ENCODE assay signal across 16 mouse cellular contexts in genomic region chr5:27133196-27133595, GRCm38 (mm10).
DNase-seq lines count a peak whose midpoint lies in the region; ATAC-seq and TF ChIP-seq lines count a peak whose summit lies in the region.
"Had no signal": no experiment of that assay in that cellular context is flagged by ENCODE, and none has a peak within 500 bp of the region (broad histone marks: within the 10 kb centered on the region; RNA-seq: fewer than 3 reads in every experiment).

No protein-coding gene starts in this region.

- DNase-seq in Patski (ENCODE audit: low read depth, low spot score), result peak; percentile 15
- DNase-seq in cerebellum, adult 11-12 months, result peak; percentile 76
- DNase-seq in cerebellum, postnatal 36 days, result peak; percentile 79 to 80
- DNase-seq in limb, embryonic 10.5 days (ENCODE audit: low spot score), result no peak
- no peak for DNase-seq in kidney, postnatal 36 days
- DNase-seq: adrenal gland, adult 8-10 months; kidney, postnatal 25 days; liver, embryonic 13.5 days; thymus, adult 2 months had no signal

- POLR2A ChIA-PET in Patski (lab: Charles Lee), result no interaction called here

- CTCF ChIA-PET in Patski (lab: Charles Lee), result no interaction called here

- TF ChIP-seq CTCF in Patski (IDR thresholded peaks at IDR 0.05), result no peak

- 0 out of 2 replicates have a peak, but pooled peaks have one; percentile 31 for ATAC-seq in hindbrain, embryonic 15.5 days (ENCODE audit: low FRiP score, low read depth)
- ATAC-seq in hindbrain, embryonic 12.5 days (ENCODE audit: low FRiP score), result no peak
- no peak for ATAC-seq in Patski
- ATAC-seq in frontal cortex, adult (ENCODE audit: low TSS enrichment), result no peak
- ATAC-seq: intestine, embryonic 15.5 days; lung, postnatal 0 days had no signal

- no peak overlapping the region for H3K4me2 ChIP-seq in hindbrain, embryonic 15.5 days
- no peak overlapping the region for H3K4me2 ChIP-seq in hindbrain, embryonic 12.5 days (replicated peaks)
- H3K4me2 ChIP-seq: heart, embryonic 13.5 days; intestine, embryonic 15.5 days; liver, embryonic 13.5 days; neural tube, embryonic 13.5 days had no signal

- 57% methylated on average over 3 of the region's 3 CpGs for WGBS in hindbrain, embryonic 15.5 days
- WGBS in hindbrain, embryonic 12.5 days, result 76% methylated on average over 3 of the region's 3 CpGs
- WGBS in limb, embryonic 10.5 days, result 86% methylated on average over 3 of the region's 3 CpGs

- no peak overlapping the region for H3K4me3 ChIP-seq in hindbrain, embryonic 15.5 days
- H3K4me3 ChIP-seq in hindbrain, embryonic 12.5 days, result no peak overlapping the region
- H3K4me3 ChIP-seq in limb, embryonic 10.5 days, result no peak overlapping the region
- H3K4me3 ChIP-seq: heart, embryonic 13.5 days; intestine, embryonic 15.5 days; liver, embryonic 13.5 days; neural tube, embryonic 13.5 days had no signal

- no peaks in the 10 kb centered on the region for H3K27me3 ChIP-seq in hindbrain, embryonic 15.5 days
- no peaks in the 10 kb centered on the region for H3K27me3 ChIP-seq in hindbrain, embryonic 12.5 days
- no peaks in the 10 kb centered on the region for H3K27me3 ChIP-seq in Patski
- H3K27me3 ChIP-seq in limb, embryonic 10.5 days (ENCODE audit: low read depth, poor library complexity, severe bottlenecking), result no peaks in the 10 kb centered on the region
- H3K27me3 ChIP-seq: heart, embryonic 13.5 days; intestine, embryonic 15.5 days; liver, embryonic 13.5 days; neural tube, embryonic 13.5 days had no signal

- no peak overlapping the region for H3K9ac ChIP-seq in hindbrain, embryonic 15.5 days
- no peak overlapping the region for H3K9ac ChIP-seq in hindbrain, embryonic 12.5 days
- H3K9ac ChIP-seq: heart, embryonic 13.5 days; intestine, embryonic 15.5 days; liver, embryonic 13.5 days; neural tube, embryonic 13.5 days had no signal

- no peaks in the 10 kb centered on the region for H3K9me3 ChIP-seq in hindbrain, embryonic 15.5 days
- no peaks in the 10 kb centered on the region for H3K9me3 ChIP-seq in hindbrain, embryonic 12.5 days (replicated peaks)
- no peaks in the 10 kb centered on the region for H3K9me3 ChIP-seq in limb, embryonic 10.5 days (replicated peaks)
- H3K9me3 ChIP-seq: heart, embryonic 13.5 days; intestine, embryonic 15.5 days; liver, embryonic 13.5 days; neural tube, embryonic 13.5 days had no signal

- no peak overlapping the region for H3K27ac ChIP-seq in hindbrain, embryonic 15.5 days (replicated peaks)
- no peak overlapping the region for H3K27ac ChIP-seq in hindbrain, embryonic 12.5 days
- H3K27ac ChIP-seq in limb, embryonic 10.5 days, result no peak overlapping the region
- H3K27ac ChIP-seq: heart, embryonic 13.5 days; intestine, embryonic 15.5 days; liver, embryonic 13.5 days; neural tube, embryonic 13.5 days had no signal

- 0 out of 2 replicates have a peak, but pooled peaks cover 3% of the 10 kb centered on the region for H3K4me1 ChIP-seq in hindbrain, embryonic 15.5 days (replicated peaks)
- no peaks in the 10 kb centered on the region for H3K4me1 ChIP-seq in hindbrain, embryonic 12.5 days
- H3K4me1 ChIP-seq in limb, embryonic 10.5 days, result no peaks in the 10 kb centered on the region
- H3K4me1 ChIP-seq: heart, embryonic 13.5 days; intestine, embryonic 15.5 days; liver, embryonic 13.5 days; neural tube, embryonic 13.5 days had no signal

- in situ Hi-C loops in Patski (cut with MboI; ENCODE audit: low pct_unique_long_range_greater_than_20kb), result no loop called here

- H3K36me3 ChIP-seq in hindbrain, embryonic 15.5 days, result no peaks in the 10 kb centered on the region
- no peaks in the 10 kb centered on the region for H3K36me3 ChIP-seq in hindbrain, embryonic 12.5 days
- H3K36me3 ChIP-seq in limb, embryonic 10.5 days, result no peaks in the 10 kb centered on the region
- H3K36me3 ChIP-seq: heart, embryonic 13.5 days; intestine, embryonic 15.5 days; liver, embryonic 13.5 days; neural tube, embryonic 13.5 days had no signal

Comparison
In these comparisons a context has a peak if more than half of its experiments do, and no peak if none do; other contexts are left out.
1. DNase-seq: peak in Patski (single experiment), cerebellum, adult 11-12 months (single experiment) and cerebellum, postnatal 36 days (2 of 2); none in limb, embryonic 10.5 days (single experiment) and kidney, postnatal 36 days (0 of 2).